Mouse (Mus musculus) adrenal gland, postnatal 36 days (tissue): ENCODE results near the gene Lrig3. TPM values are rescaled to one million over a fixed set of nuclear protein-coding genes. Genes with fewer than 3 reads are reported as not detected.
A peak's percentile ranks its signal among the peaks of the same experiment; 100 is the strongest.

Experiments used
- DNase-seq, 2 experiments: peaks; one replicate each; pipeline ENCODE4 v3.0.0; 2021; ENCODE audit warnings: mixed read lengths in 1 of 2
- total RNA-seq, 2 experiments: library from RNA; stranded (reverse); gene quantifications; 2 replicates each; pipeline ENCODE4 v1.2.3; 2021

The Lrig3 gene
- total RNA-seq, 2 experiments from 2014 or later = 4.7 to 5.9 TPM

GRCm38 (mm10) chr10:125964709-125965108, 1.3 kb upstream of the Lrig3 start:
- DNase-seq = no peak

GRCm38 (mm10) chr10:125966481-125967251, 698 bp downstream of the Lrig3 start:
- DNase-seq = peak in 1 of 2 experiments; percentile 63

- DNase-seq = no peak
Observed at GRCm38 (mm10) chr10:125967436-125968160, 1.6 kb downstream of the Lrig3 start.

GRCm38 (mm10) chr10:125968191-125969132, 2.5 kb downstream of the Lrig3 start:
- DNase-seq = no peak

GRCm38 (mm10) chr10:125969133-125969490, 3.1 kb downstream of the Lrig3 start:
- DNase-seq = no peak

- no peak for DNase-seq
Observed at GRCm38 (mm10) chr10:125970031-125970430, 4.1 kb downstream of the Lrig3 start.

- DNase-seq = no peak
Observed at GRCm38 (mm10) chr10:125970500-125970899, 4.5 kb downstream of the Lrig3 start.

- DNase-seq = no peak
Observed at GRCm38 (mm10) chr10:125973726-125974125, 7.8 kb downstream of the Lrig3 start.

- DNase-seq = no peak
Observed at GRCm38 (mm10) chr10:125981938-125982337, 16.0 kb downstream of the Lrig3 start.

GRCm38 (mm10) chr10:125984473-125985035, 18.6 kb downstream of the Lrig3 start:
- no peak for DNase-seq

GRCm38 (mm10) chr10:125985795-125986194, 19.8 kb downstream of the Lrig3 start:
- no peak for DNase-seq

- no peak for DNase-seq
Observed at GRCm38 (mm10) chr10:125986443-125986842, 20.5 kb downstream of the Lrig3 start.

- DNase-seq = no peak
Observed at GRCm38 (mm10) chr10:125987307-125987706, 21.3 kb downstream of the Lrig3 start.

GRCm38 (mm10) chr10:125988037-125988436, 22.1 kb downstream of the Lrig3 start:
- no peak for DNase-seq

- DNase-seq = no peak
Observed at GRCm38 (mm10) chr10:125989890-125990289, 23.9 kb downstream of the Lrig3 start.

- no peak for DNase-seq
Observed at GRCm38 (mm10) chr10:125990394-125990793, 24.4 kb downstream of the Lrig3 start.

- no peak for DNase-seq
Observed at GRCm38 (mm10) chr10:125991819-125992218, 25.9 kb downstream of the Lrig3 start.

- peak; percentile 38 to 52 for DNase-seq
Observed at GRCm38 (mm10) chr10:125994855-125995254, 28.9 kb downstream of the Lrig3 start.

- DNase-seq = no peak
Observed at GRCm38 (mm10) chr10:125995701-125996100, 29.7 kb downstream of the Lrig3 start.

GRCm38 (mm10) chr10:125996989-125997388, 31.0 kb downstream of the Lrig3 start:
- no peak for DNase-seq

GRCm38 (mm10) chr10:125999561-125999960, 33.6 kb downstream of the Lrig3 start:
- no peak for DNase-seq

GRCm38 (mm10) chr10:126000861-126001390, 35.0 kb downstream of the Lrig3 start:
- peak in 1 of 2 experiments; percentile 18 for DNase-seq
